Mouse (Mus musculus) embryonic facial prominence, embryonic 14.5 days (tissue): ENCODE data around the gene Trp73. TPM values are rescaled to one million over a fixed set of nuclear protein-coding genes. Genes with fewer than 3 reads are reported as not detected.

Experiments
- ATAC-seq: fragments of 200-750 bp; cut with Nextera tagmentation; 2 replicates; pipeline ENCODE4 v1.8.0; 2017; ENCODE audit warnings: low read depth, moderate number of reproducible peaks, moderate TSS enrichment
- DNase-seq: peaks from one replicate; pipeline ENCODE4 v3.0.0-alpha.2; 2015; ENCODE audit warnings: low spot score
- H3K27ac ChIP-seq: fragments of 300-500 bp; sonication (generic); replicated peaks from 2 replicates; pipeline ENCODE4 v1.5.1; 2014; ENCODE audit warnings: low read depth, mild to moderate bottlenecking, low read length, moderate library complexity
- H3K27me3 ChIP-seq: fragments of 300-500 bp; sonication (generic); replicated peaks from 2 replicates; pipeline ENCODE4 v1.6.1; 2014; ENCODE audit warnings: low read length; ENCODE audit not compliant: control insufficient read depth, insufficient read depth
- H3K36me3 ChIP-seq: fragments of 300-500 bp; sonication (generic); 2 replicates; pipeline ENCODE4 v1.6.1; 2014; ENCODE audit warnings: low read length, mixed read lengths; ENCODE audit not compliant: control insufficient read depth, insufficient read depth
- H3K4me1 ChIP-seq: fragments of 300-500 bp; sonication (generic); 2 replicates; pipeline ENCODE4 v1.6.1; 2014; ENCODE audit warnings: antibody characterized with exemption, low read length; ENCODE audit not compliant: control insufficient read depth, insufficient read depth
- H3K4me2 ChIP-seq: fragments of 300-500 bp; sonication (generic); 2 replicates; pipeline ENCODE4 v1.6.1; 2014; ENCODE audit warnings: low read depth, mild to moderate bottlenecking, low read length, moderate library complexity, mixed read lengths
- H3K4me3 ChIP-seq: fragments of 300-500 bp; sonication (generic); 2 replicates; pipeline ENCODE4 v1.5.1; 2014; ENCODE audit warnings: low read depth, mild to moderate bottlenecking, low read length
- H3K9ac ChIP-seq: fragments of 300-500 bp; sonication (generic); 2 replicates; pipeline ENCODE4 v1.6.1; 2014; ENCODE audit warnings: low read depth, mild to moderate bottlenecking, low read length, moderate library complexity, mixed read lengths
- H3K9me3 ChIP-seq: fragments of 300-500 bp; sonication (generic); 2 replicates; pipeline ENCODE4 v1.6.1; 2016; ENCODE audit warnings: low read length; ENCODE audit not compliant: control insufficient read depth
- WGBS: fragments of 180-500 bp; shearing (Covaris S2); extraction: QIAGEN DNeasy Blood & Tissue Kit; methylation state at CpG from one replicate; pipeline ENCODE4 v1.1.7; 2014; 5-methylcytosine and 5-hydroxymethylcytosine counted together
- polyA plus RNA-seq: library from polyadenylated mRNA; unstranded; fragments of >200 nt; fragmentation: Nextera tagmentation; extraction: Ambion mirVana; gene quantifications from 2 replicates; pipeline ENCODE4 v1.2.1, GENCODE M21; 2014

Trp73 gene
- polyA plus RNA-seq, 1 experiment from 2014 or later = 3.5 TPM

GRCm38 (mm10) chr4:154028646-154029045 lies 111.4 kb downstream of the Trp73 start:
- no peak for ATAC-seq
- Histone ChIP-seq H3K9ac (no peak overlapping the region), H3K27ac (no peak overlapping the region), H3K4me2 (no peak overlapping the region), H3K27me3 (peaks cover 4% of the 10 kb centered on the region; the same call in 1 of the 2 replicates), H3K9me3 (no peaks in the 10 kb centered on the region), H3K4me1 (no peaks in the 10 kb centered on the region), H3K4me3 (no peak overlapping the region), H3K36me3 (no peaks in the 10 kb centered on the region)
- no peak for DNase-seq

- Histone ChIP-seq H3K4me1 (no peaks in the 10 kb centered on the region), H3K27ac (no peak overlapping the region), H3K9ac (no peak overlapping the region), H3K4me3 (no peak overlapping the region), H3K9me3 (no peaks in the 10 kb centered on the region), H3K36me3 (no peaks in the 10 kb centered on the region), H3K4me2 (no peak overlapping the region), H3K27me3 (peaks cover 4% of the 10 kb centered on the region; the same call in 1 of the 2 replicates)
- ATAC-seq = no peak
- peak; percentile 63 for DNase-seq
- WGBS = 75% methylated on average over 7 of the region's 7 CpGs
Observed at GRCm38 (mm10) chr4:154028066-154028465, 111.9 kb downstream of the Trp73 start.

- no peaks in the 10 kb centered on the region for H3K4me1 ChIP-seq
- H3K36me3 ChIP-seq = peaks cover 9% of the 10 kb centered on the region; the same call in 1 of the 2 replicates
- WGBS = 30% methylated on average over 2 of the region's 2 CpGs
- H3K27me3 ChIP-seq = peaks cover 4% of the 10 kb centered on the region; the same call in 1 of the 2 replicates
- no peak for ATAC-seq
- no peaks in the 10 kb centered on the region for H3K9me3 ChIP-seq
- H3K27ac ChIP-seq = no peak overlapping the region
- H3K9ac ChIP-seq = peak overlapping the region; percentile 56; the same call in 1 of the 2 replicates
- no peak for DNase-seq
- peak overlapping the region; percentile 68 for H3K4me2 ChIP-seq
- peak overlapping the region; percentile 40 for H3K4me3 ChIP-seq
Observed at GRCm38 (mm10) chr4:154026441-154026761, 113.6 kb downstream of the Trp73 start.

GRCm38 (mm10) chr4:154025641-154026440 lies 114.2 kb downstream of the Trp73 start, which contains the start of gene Smim1:
Smim1 (minus strand) TSS chr4:154026230.
- peaks cover 4% of the 10 kb centered on the region; the same call in 1 of the 2 replicates for H3K27me3 ChIP-seq
- H3K4me3 ChIP-seq = peak within 1 kb of the TSS; percentile 40
- peak within 1 kb of the TSS; percentile 56 for H3K9ac ChIP-seq
- peak; percentile 79 for DNase-seq
- no peak within 1 kb of the TSS for H3K27ac ChIP-seq
- peak; percentile 80 for ATAC-seq
- H3K36me3 ChIP-seq = peaks cover 14% of the 10 kb centered on the region
- no peaks in the 10 kb centered on the region for H3K9me3 ChIP-seq
- H3K4me2 ChIP-seq = peak within 1 kb of the TSS; percentile 68
- 5% methylated on average over 25 of the region's 33 CpGs for WGBS
- no peaks in the 10 kb centered on the region for H3K4me1 ChIP-seq

- no peaks in the 10 kb centered on the region for H3K4me1 ChIP-seq
- H3K4me3 ChIP-seq = peak overlapping the region; percentile 40
- ATAC-seq (no peak), DNase-seq (no peak)
- H3K9me3 ChIP-seq = no peaks in the 10 kb centered on the region
- peak overlapping the region; percentile 68 for H3K4me2 ChIP-seq
- WGBS = 27% methylated on average over 17 of the region's 17 CpGs
- no peak overlapping the region for H3K27ac ChIP-seq
- H3K36me3 ChIP-seq = peaks cover 24% of the 10 kb centered on the region
- peak overlapping the region; percentile 56; the same call in 1 of the 2 replicates for H3K9ac ChIP-seq
- peaks cover 4% of the 10 kb centered on the region; the same call in 1 of the 2 replicates for H3K27me3 ChIP-seq
Observed at GRCm38 (mm10) chr4:154024729-154025521, 115.1 kb downstream of the Trp73 start.

- Histone ChIP-seq H3K9ac (0 out of 2 replicates have a peak overlapping the region, but pooled peaks have one; percentile 1), H3K4me2 (0 out of 2 replicates have a peak overlapping the region, but pooled peaks have one; percentile 68), H3K4me3 (no peak overlapping the region), H3K27ac (no peak overlapping the region), H3K27me3 (peaks cover 4% of the 10 kb centered on the region; the same call in 1 of the 2 replicates), H3K4me1 (no peaks in the 10 kb centered on the region), H3K9me3 (no peaks in the 10 kb centered on the region), H3K36me3 (peaks cover 33% of the 10 kb centered on the region)
- 28% methylated on average over 8 of the region's 8 CpGs for WGBS
- ATAC-seq = no peak
- no peak for DNase-seq
Observed at GRCm38 (mm10) chr4:154023754-154024601, 116.0 kb downstream of the Trp73 start.

- no peaks in the 10 kb centered on the region for H3K4me1 ChIP-seq
- no peak overlapping the region for H3K4me3 ChIP-seq
- DNase-seq (no peak), ATAC-seq (0 out of 2 replicates have a peak, but pooled peaks have one; percentile 5)
- no peak overlapping the region for H3K4me2 ChIP-seq
- H3K9ac ChIP-seq = no peak overlapping the region
- peaks cover 4% of the 10 kb centered on the region; the same call in 1 of the 2 replicates for H3K27me3 ChIP-seq
- no peak overlapping the region for H3K27ac ChIP-seq
- WGBS = 28% methylated on average over 4 of the region's 4 CpGs
- H3K36me3 ChIP-seq = peaks cover 44% of the 10 kb centered on the region
- H3K9me3 ChIP-seq = no peaks in the 10 kb centered on the region
Observed at GRCm38 (mm10) chr4:154022844-154023243, 117.2 kb downstream of the Trp73 start.

- Histone ChIP-seq H3K36me3 (peaks cover 47% of the 10 kb centered on the region), H3K27ac (no peak overlapping the region)
- 82% methylated on average over 4 of the region's 4 CpGs for WGBS
Observed at GRCm38 (mm10) chr4:154022407-154022806, 117.6 kb downstream of the Trp73 start.

More at GRCm38 (mm10) chr4:154022407-154022806, 117.6 kb downstream of the Trp73 start:
- no peaks in the 10 kb centered on the region for H3K4me1 ChIP-seq
- ATAC-seq (no peak), DNase-seq (no peak)
- no peaks in the 10 kb centered on the region for H3K9me3 ChIP-seq
- H3K4me3 ChIP-seq = no peak overlapping the region
- no peak overlapping the region for H3K9ac ChIP-seq
- H3K27me3 ChIP-seq = peaks cover 4% of the 10 kb centered on the region; the same call in 1 of the 2 replicates
- no peak overlapping the region for H3K4me2 ChIP-seq
